Mouse (Mus musculus): ENCODE results near the gene Ptpn6. TPM values are rescaled to one million over a fixed set of nuclear protein-coding genes. Genes with fewer than 3 reads are reported as not detected.
A peak's percentile ranks its signal among the peaks of the same experiment; 100 is the strongest.

Gene Ptpn6
- 10 to 100 TPM in 2 of 4 experiments, 1 to 10 TPM in 2; 2.3 to 15.0 (median 7.9) TPM for total RNA-seq (2022)

DNA sequence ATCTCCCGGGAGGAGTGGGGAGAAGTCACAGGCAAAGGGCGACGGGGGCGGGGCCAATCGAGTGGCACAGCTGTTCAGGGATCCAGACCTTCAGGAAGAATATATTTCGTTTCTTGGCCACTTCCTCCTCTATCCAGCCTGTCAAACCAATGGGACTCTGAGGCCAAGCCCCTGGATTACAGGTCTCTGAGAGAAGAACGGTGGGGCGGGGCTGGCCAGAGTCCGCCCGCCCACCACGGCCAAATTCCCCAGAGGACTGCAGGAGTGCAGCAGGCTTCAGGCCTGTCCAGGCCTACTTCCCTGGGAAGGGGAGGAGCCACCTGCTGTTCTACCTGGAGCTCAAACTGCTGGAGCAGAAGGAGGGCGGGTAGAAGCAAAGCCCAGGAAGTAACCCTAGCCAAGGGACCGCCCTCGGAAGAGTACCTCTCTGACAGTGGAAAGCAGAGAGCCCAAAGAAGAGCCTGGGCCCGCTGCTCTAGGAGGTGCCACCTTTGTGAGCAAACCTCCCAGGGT is at the start of gene Ptpn6:
TSS of gene Ptpn6 (minus strand) at position 204 of the 513 bp plus-strand sequence.
- no peak for DNase-seq (ENCODE audit: low spot score in 2 of 2)

DNA sequence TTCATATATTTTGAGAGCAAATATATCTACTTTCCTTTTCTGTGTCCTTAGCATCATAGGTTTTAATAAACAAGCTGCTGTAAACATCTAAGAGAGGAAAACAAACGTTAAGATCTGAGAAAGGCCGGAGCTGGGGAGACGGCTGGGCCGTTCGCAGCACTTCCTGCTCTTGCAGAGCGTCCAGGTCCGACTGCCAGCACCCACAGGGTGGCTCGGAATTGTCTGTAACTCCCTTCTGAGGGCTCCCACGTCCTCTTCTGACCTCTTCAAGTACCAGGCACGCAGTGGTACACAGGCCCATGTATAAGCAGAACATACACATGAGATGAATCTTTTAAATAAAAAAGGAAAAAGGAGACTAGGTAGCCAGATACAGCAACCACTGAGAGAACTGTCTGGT is 49.2 kb upstream of the Ptpn6 start:
- DNase-seq (ENCODE audit: low spot score in 2 of 2): no peak

DNA sequence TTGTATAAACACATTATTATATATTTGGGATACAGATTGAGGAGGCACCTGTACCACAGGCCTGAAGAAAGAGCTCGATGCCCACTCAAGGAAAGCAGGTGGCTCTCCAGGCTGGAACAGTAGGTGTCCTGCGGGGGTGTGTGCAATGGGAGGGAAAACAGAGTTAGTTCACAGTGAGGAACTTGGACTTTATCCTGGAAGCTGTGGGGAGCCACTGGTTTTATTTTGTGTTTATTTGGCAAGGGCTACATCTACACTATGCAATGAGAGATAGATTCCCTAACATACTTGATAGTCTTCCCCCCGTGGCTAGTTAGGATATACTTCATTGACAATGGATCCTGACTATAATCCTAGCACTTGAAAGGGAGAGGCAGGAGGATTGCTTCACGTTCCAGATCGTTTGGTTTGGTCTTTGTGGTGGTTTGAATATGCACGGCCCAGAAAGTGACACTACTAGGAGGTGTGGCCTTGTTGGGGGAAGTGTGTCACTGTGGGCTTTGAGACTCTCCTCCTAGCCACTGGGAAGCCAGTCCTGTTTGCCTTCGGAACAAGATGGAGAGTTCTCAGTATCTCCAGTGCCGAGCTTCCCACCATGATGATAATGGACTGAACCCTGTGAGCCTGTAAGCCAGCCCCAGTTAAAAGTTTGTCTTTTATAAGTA is 48.4 kb upstream of the Ptpn6 start:
- DNase-seq (ENCODE audit: low spot score in 2 of 2): no peak

DNA sequence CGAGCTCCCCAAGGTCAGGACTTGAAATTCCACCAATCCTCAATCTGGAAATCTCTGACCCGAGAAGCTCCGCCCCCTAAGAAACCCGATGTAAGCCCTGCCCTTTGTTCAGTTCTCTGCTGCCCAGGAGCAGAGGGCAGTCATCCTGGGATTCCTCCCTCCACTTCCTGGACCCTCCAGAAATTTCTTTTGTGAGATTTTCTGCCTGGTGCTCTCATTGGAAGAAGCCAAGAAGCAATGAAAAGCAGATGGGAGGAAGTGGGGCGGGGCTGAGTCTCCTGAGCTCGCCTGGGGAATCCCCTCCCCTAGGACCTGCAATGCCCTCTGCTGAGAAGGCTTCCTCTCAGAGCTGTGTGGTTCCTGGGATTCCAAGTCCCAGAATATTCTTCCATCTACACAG is 43.9 kb upstream of the Ptpn6 start:
- no peak for DNase-seq (ENCODE audit: low spot score in 2 of 2)

DNA sequence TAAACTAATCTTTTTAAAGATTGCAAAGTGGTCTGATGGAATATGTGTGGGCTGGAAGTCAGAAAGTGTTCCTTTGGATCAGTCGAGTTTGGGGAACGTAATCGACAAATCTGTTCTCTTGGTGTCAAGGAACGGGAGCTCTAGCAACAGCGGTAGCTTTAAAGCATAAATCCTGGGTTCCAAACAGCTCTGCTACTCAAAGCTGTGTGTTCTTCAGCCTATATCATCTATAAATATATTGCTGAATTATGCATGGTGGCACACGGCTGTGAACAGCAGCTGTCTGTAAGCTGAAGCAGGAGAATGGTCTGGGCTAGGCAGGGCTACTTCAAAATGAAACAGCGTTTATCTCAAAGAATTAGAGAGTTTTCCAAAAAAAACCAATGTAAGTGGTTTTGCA is 42.4 kb upstream of the Ptpn6 start:
- no peak for DNase-seq (ENCODE audit: low spot score in 2 of 2)

DNA sequence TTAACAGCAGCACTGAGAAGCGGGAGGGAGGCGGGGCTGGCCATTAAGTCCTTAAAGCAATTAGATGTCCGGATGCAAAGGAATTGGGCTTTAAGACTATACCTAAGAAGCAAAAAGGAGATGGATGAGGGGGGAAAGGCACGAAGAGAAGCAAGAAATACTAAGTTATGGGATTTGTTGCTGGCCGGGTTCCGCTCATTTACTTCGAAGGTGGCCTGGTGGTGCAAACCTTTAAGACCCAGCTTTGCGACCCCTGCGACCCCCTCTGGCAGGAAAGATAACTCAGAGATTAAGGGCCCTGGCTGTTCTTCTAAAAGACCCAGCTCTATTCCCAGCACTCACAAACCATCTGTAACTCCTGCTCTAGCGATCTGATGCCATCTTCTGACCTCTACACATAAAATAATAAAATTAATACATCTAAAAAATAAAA is 41.5 kb upstream of the Ptpn6 start:
- DNase-seq (ENCODE audit: low spot score in 2 of 2): no peak

DNA sequence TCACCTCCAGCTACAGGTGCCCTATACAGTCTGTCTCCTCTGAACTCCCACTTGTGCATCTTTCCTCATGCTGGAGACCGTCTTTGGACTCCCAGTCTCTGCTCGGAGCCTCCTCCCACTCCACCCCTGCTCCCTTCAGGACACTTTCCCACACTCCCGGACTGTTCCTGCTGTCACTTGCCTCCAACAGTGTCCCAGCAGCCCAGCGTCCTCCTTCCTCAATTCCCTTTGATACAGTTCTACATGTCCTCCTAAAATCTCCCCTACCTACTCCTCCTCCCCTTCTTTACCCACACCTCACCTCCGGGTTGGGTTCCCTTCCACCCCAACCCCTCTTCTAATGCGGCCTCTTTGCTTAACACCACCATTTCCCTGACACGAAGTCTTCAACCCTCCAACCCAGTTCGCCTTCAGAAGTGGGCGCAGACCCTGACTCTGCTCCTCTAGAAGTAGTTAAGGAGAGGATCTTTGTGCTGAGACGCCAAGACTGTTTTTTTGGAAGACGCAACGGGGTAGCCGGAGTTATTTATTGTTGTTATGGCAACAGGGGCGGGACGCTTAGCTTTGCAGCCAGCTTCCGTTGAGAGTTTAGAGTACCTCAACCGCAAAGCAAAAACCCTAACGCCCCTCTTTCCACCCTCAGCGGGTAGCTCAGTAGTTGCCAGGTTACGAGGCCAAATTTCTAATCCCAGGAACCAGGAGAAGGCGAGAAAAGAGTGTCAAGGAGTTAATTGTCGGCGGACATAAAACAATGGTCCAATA is 40.9 kb upstream of the Ptpn6 start, which contains the start of gene Lrrc23:
TSS of gene Lrrc23 (minus strand) at position 506 of the 762 bp plus-strand sequence.
- DNase-seq (ENCODE audit: low spot score in 2 of 2): no peak

DNA sequence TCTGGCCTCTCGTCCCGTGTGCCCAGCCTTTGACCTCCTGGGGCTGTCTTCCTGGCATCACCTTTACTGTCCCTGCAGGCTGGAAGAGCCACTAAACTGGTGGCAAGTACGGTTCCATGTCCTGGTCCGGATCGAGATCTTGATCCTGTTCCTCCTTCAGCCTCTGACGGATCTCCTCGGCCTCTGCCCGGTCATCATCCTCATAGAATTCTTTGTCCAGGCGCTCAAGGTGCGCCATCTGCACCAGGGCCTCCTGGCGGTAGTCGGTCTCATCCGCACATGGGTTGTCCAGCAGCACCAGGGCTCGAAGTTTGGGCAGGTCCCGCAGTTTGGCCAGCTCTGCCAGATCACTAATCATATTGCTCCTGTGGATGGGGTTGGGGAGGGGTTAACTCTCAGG is 32.0 kb upstream of the Ptpn6 start:
- no peak for DNase-seq (ENCODE audit: low spot score in 2 of 2)

DNA sequence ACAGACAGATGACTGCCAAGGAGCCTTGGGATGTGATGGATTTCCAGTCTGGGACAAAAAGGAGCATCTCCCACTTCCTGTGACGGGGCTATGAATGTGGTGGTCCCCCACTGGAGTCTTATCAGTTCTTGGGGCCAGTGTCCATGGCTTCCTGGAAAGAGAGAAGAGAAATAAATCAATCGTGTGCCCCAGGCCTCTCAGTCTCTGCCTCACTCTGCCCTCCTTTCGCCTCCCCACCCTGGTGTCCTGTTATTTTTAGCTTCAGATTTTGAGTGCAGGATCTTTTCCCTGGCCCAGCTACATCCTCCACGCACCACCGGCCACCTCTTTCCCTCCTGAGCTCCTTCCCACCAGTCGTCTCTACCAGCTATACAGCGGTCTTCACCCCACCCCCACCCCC is 31.5 kb upstream of the Ptpn6 start:
- no peak for DNase-seq (ENCODE audit: low spot score in 2 of 2)

DNA sequence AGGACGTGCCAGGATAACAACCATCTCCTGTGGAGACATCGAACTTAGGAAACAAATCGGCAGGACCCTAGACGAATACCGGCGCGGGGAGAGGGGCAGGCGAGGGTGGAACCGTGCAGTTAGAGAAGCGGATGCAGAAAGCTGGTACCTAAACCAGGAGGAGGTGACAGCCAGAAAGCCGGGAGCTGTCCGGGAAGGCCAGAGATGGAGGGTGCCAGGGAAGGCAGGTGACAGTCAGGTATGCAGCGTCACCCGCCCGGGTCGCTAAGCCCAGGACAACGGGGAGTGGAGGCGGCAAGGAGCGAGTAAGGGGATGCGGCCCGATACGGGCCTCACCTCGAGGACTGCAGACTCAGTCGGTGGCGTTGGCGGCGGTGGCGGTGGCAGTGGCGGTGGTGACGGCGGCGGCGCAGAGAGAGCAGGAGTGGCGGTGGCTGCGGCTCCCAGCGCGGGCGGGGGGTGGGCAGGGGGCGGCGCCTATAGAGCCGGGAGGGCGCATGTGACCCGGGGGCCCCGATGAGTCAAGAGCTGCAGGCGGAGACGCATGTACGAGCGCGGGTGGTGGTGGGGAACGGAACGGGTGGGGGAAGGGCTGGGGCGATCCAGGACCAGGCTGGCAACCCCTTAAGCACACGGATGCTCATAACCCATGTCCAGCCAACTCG is 30.7 kb upstream of the Ptpn6 start, which contains the start of gene Eno2:
TSS of gene Eno2 (minus strand) at position 573 of the 665 bp plus-strand sequence.
- peak; percentile 63 to 76 for DNase-seq (ENCODE audit: low spot score in 2 of 2)

DNA sequence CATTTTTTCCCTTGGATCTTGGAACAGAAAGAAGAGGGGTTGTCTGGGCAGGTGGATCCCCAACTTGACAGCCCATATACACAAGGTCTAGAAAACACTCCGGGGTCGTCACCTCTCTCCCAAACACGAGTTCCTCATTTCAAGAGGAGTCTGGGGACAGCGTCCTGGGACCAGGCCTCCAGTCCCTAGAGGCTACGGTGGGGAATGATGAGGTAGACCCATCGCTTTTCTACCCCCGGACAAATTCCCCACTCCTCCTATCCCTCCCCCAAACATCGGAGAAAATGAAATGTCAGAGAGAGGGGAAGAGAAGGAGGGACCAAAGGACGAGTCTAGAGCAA is 30.2 kb upstream of the Ptpn6 start:
- DNase-seq (ENCODE audit: low spot score in 2 of 2): no peak

DNA sequence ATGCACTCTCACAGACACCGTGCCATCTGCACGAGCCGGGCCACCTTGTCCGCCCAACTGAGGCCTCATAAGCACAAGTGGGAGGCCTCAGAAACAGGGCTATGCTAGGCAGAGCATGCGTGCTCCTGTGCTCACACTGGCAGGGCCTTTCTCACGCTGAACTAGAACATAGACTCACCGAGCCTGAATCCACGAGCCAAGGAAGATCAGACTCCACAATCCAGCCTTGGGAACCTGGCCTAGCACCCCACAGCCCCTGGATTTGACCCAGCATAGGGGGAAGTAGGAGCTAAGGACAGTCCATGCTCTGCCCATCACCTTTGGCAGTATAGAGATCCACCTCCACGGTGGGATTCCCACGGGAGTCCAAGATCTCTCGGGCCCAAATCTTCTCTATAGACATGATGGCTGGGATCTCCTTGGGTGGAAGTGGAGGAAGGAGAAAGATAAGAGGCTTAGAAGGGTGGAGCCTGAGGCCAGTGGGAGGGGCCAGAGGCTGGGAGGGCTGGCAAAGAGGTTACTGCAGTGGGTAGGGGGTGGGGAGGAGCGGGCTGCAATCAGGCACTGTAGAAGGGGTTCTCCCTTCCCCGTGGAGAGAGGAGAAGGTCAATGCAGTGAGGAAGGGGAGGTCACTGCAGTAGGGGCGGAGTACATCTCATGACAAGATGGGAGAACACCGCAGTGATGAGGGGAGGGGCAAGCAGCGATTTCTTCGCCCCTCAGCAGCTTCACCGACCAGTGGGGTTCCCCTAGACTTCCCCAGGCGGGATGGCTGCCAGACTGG is 29.6 kb upstream of the Ptpn6 start:
- DNase-seq (ENCODE audit: low spot score in 2 of 2): peak in 1 of 2 experiments; percentile 66

DNA sequence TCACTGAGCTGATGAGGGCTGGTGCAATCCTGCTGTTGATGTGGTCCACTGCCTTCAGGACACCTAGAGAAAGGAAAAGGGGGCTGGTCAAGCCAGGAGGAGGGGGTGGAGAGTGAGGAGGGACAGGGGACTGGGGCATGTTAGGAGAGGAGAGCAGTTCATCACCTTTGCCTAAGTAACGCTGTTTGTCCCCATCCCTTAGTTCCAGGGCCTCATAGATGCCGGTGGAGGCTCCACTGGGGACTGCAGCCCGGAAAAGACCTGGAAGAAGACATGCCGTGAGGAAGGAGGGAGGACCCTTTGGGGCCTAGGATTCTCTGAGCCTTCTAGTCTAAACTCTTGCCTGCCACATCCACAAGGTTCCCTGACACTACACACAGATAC is 29.0 kb upstream of the Ptpn6 start:
- no peak for DNase-seq (ENCODE audit: low spot score in 2 of 2)

DNA sequence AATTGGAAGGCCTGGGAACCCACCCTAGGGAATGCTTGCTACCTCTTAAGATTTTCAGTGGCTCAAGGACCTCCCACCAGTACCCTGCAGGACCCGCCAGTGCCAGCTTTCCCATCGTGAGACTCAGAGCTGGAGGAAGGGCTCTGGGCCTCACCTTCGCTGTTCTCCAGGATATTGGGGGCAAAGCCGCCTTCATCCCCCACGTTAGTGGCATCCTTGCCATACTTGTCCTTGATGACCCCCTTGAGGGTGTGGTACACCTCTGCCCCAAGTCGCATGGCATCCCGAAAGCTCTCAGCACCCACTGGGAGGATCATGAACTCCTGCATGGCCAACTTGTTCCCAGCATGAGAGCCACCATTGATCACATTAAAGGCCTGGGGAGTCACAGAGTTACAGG is 27.4 kb upstream of the Ptpn6 start:
- no peak for DNase-seq (ENCODE audit: low spot score in 2 of 2)

DNA sequence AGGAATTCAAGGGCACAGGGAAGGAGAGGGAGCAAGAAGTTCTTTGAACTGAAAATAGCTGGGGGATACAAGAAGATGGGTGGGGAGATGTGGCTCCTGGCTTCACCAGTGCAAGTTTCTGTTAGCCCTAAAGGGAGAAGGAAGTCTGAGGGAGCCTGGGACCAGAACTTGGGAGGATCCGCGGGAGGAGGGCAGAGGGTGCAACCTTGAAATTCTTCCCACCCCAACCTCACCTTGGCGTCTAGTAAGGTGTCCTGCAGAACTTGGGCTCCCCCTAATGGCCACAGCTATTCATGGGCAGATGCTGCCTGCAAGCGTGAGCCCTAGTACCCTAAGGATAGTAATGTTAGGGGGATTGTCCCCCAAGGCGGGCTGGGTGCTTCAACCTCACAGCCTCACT is 20.7 kb upstream of the Ptpn6 start:
- peak in 1 of 2 experiments; percentile 78 for DNase-seq (ENCODE audit: low spot score in 2 of 2)

DNA sequence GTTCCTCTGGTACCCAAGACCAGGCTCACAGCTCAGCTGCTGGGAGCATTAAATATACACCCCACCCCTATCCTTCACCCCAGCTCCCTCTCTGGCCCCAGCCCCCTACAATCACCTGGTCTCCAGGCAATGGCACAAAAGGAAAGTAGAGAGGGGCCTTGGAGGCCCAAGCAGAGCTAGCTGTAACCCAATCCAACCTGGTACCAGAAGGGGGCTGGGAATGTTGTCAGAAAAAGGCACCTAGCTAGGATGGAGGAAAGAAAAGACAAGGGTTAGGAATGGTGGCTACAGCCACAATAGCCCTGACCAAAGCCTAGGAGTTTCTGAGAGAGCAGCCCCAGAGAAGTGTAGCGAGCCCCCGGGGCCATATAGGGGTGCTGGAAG is 20.3 kb upstream of the Ptpn6 start:
- DNase-seq (ENCODE audit: low spot score in 2 of 2): no peak

DNA sequence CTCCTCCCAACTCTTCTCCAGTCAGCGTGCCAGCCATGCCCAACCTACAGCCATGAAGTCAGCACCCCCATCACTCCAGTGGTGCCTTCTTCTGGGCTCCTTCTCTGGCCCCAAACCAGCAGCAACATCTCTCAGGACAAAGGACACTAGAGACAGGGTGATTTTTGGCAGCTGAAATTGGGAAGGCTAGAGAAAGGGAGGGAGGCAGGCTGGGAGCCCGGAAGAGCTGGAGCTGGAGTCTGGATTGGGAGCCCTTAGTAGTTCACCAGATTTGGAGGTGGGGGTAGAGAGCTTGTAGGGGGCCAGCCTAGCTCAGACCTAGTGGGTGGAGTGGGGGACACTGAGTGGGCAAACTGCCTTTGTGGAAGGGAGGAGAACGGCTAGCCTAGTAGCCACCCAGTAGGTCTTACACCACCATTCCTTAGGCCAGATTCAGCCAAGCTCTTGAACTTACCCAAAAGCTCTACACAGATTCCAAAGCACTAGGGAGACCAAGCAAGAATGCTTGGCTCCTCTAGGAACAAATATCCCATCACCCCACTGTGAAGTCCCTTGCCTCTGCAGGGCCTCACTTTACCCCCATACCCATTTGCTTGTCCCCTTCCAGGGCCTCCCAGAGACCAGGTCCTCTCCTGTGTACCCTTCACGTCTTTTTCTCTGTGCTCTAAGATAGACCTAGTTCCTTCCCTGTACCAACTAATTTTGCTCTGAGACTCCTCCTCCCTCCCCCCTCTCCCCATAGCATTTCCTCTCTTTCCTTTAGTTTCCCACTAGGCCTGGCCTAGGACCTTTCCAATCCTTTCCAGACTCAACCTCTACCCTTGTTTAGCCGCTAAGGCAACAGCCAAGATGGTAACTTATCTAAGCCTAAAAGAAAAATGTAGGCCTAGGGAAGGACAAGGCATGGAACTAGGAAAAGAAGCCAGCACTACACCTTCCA is 19.7 kb upstream of the Ptpn6 start:
- peak in 1 of 2 experiments; percentile 53 for DNase-seq (ENCODE audit: low spot score in 2 of 2)

DNA sequence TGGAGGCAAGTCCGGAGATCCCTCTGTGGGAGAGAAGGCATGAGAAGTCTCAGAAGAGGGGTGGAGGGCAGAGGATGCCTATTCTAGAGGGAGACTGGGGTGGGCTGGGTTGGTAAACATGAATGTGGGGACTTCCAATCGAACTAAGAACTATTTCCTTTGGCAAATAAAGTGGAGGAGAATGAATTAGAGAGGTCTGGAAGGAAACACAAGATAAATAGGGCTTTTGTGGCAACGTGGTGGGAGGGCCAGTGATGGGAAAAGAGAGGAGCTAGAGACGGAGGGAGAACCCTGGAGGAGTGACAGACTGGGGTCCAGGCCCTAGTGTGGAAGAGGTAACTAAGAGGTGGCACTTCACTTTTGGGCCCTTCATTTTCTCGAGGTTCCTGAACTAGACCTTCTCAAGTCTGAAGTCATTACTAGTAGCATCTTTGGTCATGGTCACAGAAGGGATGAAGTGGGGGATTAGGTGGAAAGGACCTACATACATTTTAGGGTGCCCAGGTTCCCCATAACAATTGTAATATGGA is 18.9 kb upstream of the Ptpn6 start:
- no peak for DNase-seq (ENCODE audit: low spot score in 2 of 2)

DNA sequence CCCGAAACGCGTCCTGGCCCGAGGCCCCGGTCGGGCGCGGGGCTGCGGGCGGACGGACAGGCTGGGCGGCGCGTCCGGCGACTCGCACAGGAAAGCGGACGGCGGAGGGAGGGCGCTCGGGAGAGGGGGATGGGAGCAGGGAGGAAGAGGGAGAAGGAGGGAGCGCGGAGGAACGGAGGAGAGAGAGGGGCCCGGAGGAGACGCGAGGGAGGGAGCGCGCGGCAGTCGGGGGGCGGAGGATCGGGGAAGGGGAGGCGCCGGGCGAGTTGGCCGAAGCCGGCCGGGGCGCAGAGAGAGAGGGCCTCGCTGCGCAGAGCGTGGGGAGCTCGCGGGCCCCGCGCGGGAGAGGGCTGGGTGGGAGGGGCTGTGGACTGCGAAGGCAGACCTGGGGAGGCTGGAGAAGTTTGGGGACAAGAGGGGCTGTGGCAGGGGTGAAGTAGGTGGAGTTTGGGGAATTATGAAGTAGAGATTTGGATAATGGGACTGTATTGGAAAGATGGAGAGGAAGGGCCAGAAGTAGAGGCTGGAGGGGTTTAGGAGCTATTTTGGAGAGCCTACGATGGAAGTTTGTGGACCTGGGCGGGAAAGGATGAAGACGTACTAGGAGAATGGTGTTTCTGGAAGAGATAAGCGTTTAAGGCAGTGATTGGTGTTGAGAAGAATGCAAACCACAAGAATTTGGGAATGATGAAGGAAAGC is 18.3 kb upstream of the Ptpn6 start:
- peak in 1 of 2 experiments; percentile 78 for DNase-seq (ENCODE audit: low spot score in 2 of 2)
